Mouse (Mus musculus): ENCODE data around the gene Aqp1. TPM values are rescaled to one million over a fixed set of nuclear protein-coding genes. Genes with fewer than 3 reads are reported as not detected.

Gene Aqp1
- polyA plus RNA-seq, 1 experiment from 2014 or later = 2.8 TPM

- no peaks in the 10 kb centered on the region for H3K36me3 ChIP-seq (ENCODE audit: control insufficient read depth, insufficient read depth, low read length)
- H3K27me3 ChIP-seq (ENCODE audit: control insufficient read depth, insufficient read depth, low read length) = no peaks in the 10 kb centered on the region
- H3K27ac ChIP-seq (ENCODE audit: low read depth, low read length) = no peak overlapping the region
- H3K4me1 ChIP-seq (ENCODE audit: control insufficient read depth, insufficient read depth, low read length) = no peaks in the 10 kb centered on the region
- no peak overlapping the region for H3K4me3 ChIP-seq (ENCODE audit: low read length)
- no peaks in the 10 kb centered on the region for H3K9me3 ChIP-seq (ENCODE audit: control insufficient read depth, low read length)
- 93% methylated on average over 1 of the region's 1 CpGs for WGBS
- ATAC-seq (ENCODE audit: low FRiP score, low TSS enrichment) = no peak
- no peak overlapping the region for H3K4me2 ChIP-seq (replicated peaks; ENCODE audit: low read depth, low read length)
- no peak overlapping the region for H3K9ac ChIP-seq (ENCODE audit: low read depth, low read length)
Observed at GRCm38 (mm10) chr6:55362663-55363062, 26.4 kb downstream of the Aqp1 start.

GRCm38 (mm10) chr6:55367126-55367525 lies 30.9 kb downstream of the Aqp1 start:
- Histone ChIP-seq H3K27ac (ENCODE audit: low read depth, low read length) (no peak overlapping the region), H3K9ac (ENCODE audit: low read depth, low read length) (no peak overlapping the region), H3K9me3 (ENCODE audit: control insufficient read depth, low read length) (no peaks in the 10 kb centered on the region), H3K27me3 (ENCODE audit: control insufficient read depth, insufficient read depth, low read length) (no peaks in the 10 kb centered on the region), H3K4me1 (ENCODE audit: control insufficient read depth, insufficient read depth, low read length) (no peaks in the 10 kb centered on the region), H3K4me3 (ENCODE audit: low read length) (no peak overlapping the region), H3K36me3 (ENCODE audit: control insufficient read depth, insufficient read depth, low read length) (no peaks in the 10 kb centered on the region), H3K4me2 (replicated peaks; ENCODE audit: low read depth, low read length) (no peak overlapping the region)
- no peak for ATAC-seq (ENCODE audit: low FRiP score, low TSS enrichment)

- no peak overlapping the region for H3K4me2 ChIP-seq (replicated peaks; ENCODE audit: low read depth, low read length)
- no peaks in the 10 kb centered on the region for H3K27me3 ChIP-seq (ENCODE audit: control insufficient read depth, insufficient read depth, low read length)
- WGBS = 91% methylated on average over 6 of the region's 6 CpGs
- H3K36me3 ChIP-seq (ENCODE audit: control insufficient read depth, insufficient read depth, low read length) = no peaks in the 10 kb centered on the region
- no peak overlapping the region for H3K9ac ChIP-seq (ENCODE audit: low read depth, low read length)
- no peak overlapping the region for H3K27ac ChIP-seq (ENCODE audit: low read depth, low read length)
- H3K4me1 ChIP-seq (ENCODE audit: control insufficient read depth, insufficient read depth, low read length) = no peaks in the 10 kb centered on the region
- no peaks in the 10 kb centered on the region for H3K9me3 ChIP-seq (ENCODE audit: control insufficient read depth, low read length)
- ATAC-seq (ENCODE audit: low FRiP score, low TSS enrichment) = no peak
- no peak overlapping the region for H3K4me3 ChIP-seq (ENCODE audit: low read length)
Observed at GRCm38 (mm10) chr6:55370831-55371230, 34.6 kb downstream of the Aqp1 start.

DNA sequence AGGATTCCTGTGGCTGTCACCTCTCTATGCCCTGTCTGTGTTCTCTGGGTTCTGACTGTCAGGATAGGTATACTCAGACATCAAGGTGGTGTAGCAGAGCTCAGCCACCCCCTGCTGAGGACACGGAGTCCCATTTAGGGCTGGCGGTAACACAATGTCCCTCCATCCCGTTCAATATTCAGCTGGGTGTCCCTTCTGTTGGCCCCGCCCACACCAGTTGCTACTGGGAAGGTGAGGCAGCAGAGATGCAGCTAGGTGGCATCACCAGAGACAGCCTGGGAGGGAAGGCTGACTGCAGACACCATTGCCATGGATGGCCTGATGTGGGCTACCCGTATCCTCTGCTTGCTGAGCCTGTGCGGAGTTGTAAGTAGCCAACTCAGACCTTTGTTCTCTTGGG lies 39.8 kb downstream of the Aqp1 start, which contains the start of gene Ghrhr:
Gene Ghrhr (plus strand): TSS at position 220 of the 400 bp plus-strand sequence.
- Histone ChIP-seq H3K9ac (ENCODE audit: low read depth, low read length) (no peak within 1 kb of the TSS), H3K4me2 (replicated peaks; ENCODE audit: low read depth, low read length) (no peak within 1 kb of the TSS), H3K9me3 (ENCODE audit: control insufficient read depth, low read length) (no peaks in the 10 kb centered on the region), H3K27me3 (ENCODE audit: control insufficient read depth, insufficient read depth, low read length) (no peaks in the 10 kb centered on the region), H3K4me3 (ENCODE audit: low read length) (no peak within 1 kb of the TSS), H3K36me3 (ENCODE audit: control insufficient read depth, insufficient read depth, low read length) (no peaks in the 10 kb centered on the region), H3K27ac (ENCODE audit: low read depth, low read length) (no peak within 1 kb of the TSS), H3K4me1 (ENCODE audit: control insufficient read depth, insufficient read depth, low read length) (no peaks in the 10 kb centered on the region)
- no peak for ATAC-seq (ENCODE audit: low FRiP score, low TSS enrichment)
- WGBS = 82% methylated on average over 6 of the region's 6 CpGs

GRCm38 (mm10) chr6:55376511-55376910 lies 40.3 kb downstream of the Aqp1 start:
- Histone ChIP-seq H3K4me1 (ENCODE audit: control insufficient read depth, insufficient read depth, low read length) (no peaks in the 10 kb centered on the region), H3K9ac (ENCODE audit: low read depth, low read length) (no peak overlapping the region), H3K27ac (ENCODE audit: low read depth, low read length) (no peak overlapping the region), H3K36me3 (ENCODE audit: control insufficient read depth, insufficient read depth, low read length) (no peaks in the 10 kb centered on the region), H3K4me2 (replicated peaks; ENCODE audit: low read depth, low read length) (no peak overlapping the region), H3K4me3 (ENCODE audit: low read length) (no peak overlapping the region), H3K9me3 (ENCODE audit: control insufficient read depth, low read length) (no peaks in the 10 kb centered on the region), H3K27me3 (ENCODE audit: control insufficient read depth, insufficient read depth, low read length) (no peaks in the 10 kb centered on the region)
- no peak for ATAC-seq (ENCODE audit: low FRiP score, low TSS enrichment)
- 75% methylated on average over 5 of the region's 5 CpGs for WGBS

DNA sequence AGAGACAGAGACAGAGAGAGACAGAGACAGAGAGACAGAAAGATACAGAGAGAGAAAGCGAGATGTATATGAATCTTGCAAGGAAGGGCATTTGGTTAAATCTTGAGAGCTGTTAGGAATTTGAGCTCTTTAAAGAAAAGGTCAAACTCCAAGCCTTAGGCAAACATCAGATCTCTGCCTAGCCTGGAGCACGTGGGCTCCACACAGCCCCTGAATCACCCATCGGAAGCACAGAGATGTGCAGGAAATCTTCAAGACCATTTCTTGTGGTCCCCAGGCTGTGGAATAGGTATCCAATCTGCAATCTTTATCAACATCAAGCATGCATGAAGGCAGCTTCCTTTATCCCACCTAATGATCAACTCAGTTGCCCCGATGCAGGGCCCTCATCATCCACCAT lies 41.2 kb downstream of the Aqp1 start:
- no peaks in the 10 kb centered on the region for H3K4me1 ChIP-seq (ENCODE audit: control insufficient read depth, insufficient read depth, low read length)
- H3K9ac ChIP-seq (ENCODE audit: low read depth, low read length) = no peak overlapping the region
- H3K36me3 ChIP-seq (ENCODE audit: control insufficient read depth, insufficient read depth, low read length) = no peaks in the 10 kb centered on the region
- no peak for ATAC-seq (ENCODE audit: low FRiP score, low TSS enrichment)
- H3K27ac ChIP-seq (ENCODE audit: low read depth, low read length) = no peak overlapping the region
- no peaks in the 10 kb centered on the region for H3K9me3 ChIP-seq (ENCODE audit: control insufficient read depth, low read length)
- no peak overlapping the region for H3K4me3 ChIP-seq (ENCODE audit: low read length)
- H3K27me3 ChIP-seq (ENCODE audit: control insufficient read depth, insufficient read depth, low read length) = no peaks in the 10 kb centered on the region
- H3K4me2 ChIP-seq (replicated peaks; ENCODE audit: low read depth, low read length) = no peak overlapping the region
- 80% methylated on average over 4 of the region's 4 CpGs for WGBS

DNA sequence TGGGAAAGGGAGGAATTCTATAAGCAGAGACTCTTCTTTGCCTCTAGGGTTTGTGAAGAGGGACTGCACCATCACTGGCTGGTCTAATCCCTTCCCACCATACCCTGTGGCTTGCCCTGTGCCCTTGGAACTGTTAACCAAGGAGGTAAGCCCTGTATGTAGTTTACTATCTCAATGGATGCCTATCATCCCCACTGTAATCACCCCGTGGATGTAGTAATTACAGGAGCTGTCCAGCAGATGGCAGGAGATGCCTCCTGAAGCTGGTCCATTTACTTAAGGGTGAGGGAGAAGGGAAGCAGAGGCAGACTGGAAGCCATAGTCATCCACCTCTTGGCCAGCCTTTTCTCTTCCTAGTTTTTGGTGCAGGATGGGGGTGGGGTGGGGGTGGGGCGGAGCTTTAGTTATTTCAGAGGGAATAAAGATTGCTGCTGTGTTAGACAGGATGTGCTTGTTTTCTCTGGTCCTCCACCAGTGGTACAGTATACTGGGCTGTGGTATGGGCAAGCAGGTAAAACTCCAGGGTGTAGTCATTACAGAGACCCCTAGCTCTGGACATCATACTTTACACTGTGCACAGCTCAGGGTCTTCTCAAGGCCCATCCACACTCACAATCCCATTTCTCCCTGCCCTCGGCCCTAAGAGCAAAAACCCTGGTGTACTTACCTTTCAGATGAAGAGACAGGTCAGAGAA lies 43.6 kb downstream of the Aqp1 start:
- WGBS = 40% methylated on average over 3 of the region's 3 CpGs
- Histone ChIP-seq H3K27me3 (ENCODE audit: control insufficient read depth, insufficient read depth, low read length) (no peaks in the 10 kb centered on the region), H3K27ac (ENCODE audit: low read depth, low read length) (no peak overlapping the region), H3K9me3 (ENCODE audit: control insufficient read depth, low read length) (no peaks in the 10 kb centered on the region), H3K4me2 (replicated peaks; ENCODE audit: low read depth, low read length) (no peak overlapping the region), H3K36me3 (ENCODE audit: control insufficient read depth, insufficient read depth, low read length) (no peaks in the 10 kb centered on the region), H3K4me3 (ENCODE audit: low read length) (no peak overlapping the region), H3K9ac (ENCODE audit: low read depth, low read length) (no peak overlapping the region), H3K4me1 (ENCODE audit: control insufficient read depth, insufficient read depth, low read length) (no peaks in the 10 kb centered on the region)
- no peak for ATAC-seq (ENCODE audit: low FRiP score, low TSS enrichment)

DNA sequence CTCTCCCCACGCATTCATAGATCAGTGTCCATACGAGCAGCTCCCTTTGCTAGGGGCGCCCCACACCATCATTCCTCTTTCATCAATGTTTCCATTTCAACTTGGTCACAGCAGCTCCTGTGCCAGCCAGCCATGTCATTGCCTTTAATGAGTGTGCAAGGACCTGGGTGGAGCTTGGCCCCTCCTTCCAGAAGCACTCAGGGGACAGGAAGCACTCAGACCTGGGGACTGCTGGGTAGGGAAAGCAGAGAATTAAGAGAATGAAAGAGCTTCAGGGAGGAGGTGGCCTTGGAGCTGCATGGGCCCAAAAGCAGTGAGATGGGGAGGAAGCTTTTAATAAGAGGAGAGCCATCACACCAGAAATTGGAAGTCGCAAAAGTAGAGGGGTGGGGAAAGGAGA lies 45.7 kb downstream of the Aqp1 start:
- Histone ChIP-seq H3K27ac (ENCODE audit: low read depth, low read length) (no peak overlapping the region), H3K9me3 (ENCODE audit: control insufficient read depth, low read length) (no peaks in the 10 kb centered on the region), H3K36me3 (ENCODE audit: control insufficient read depth, insufficient read depth, low read length) (no peaks in the 10 kb centered on the region), H3K27me3 (ENCODE audit: control insufficient read depth, insufficient read depth, low read length) (no peaks in the 10 kb centered on the region), H3K4me3 (ENCODE audit: low read length) (no peak overlapping the region), H3K4me2 (replicated peaks; ENCODE audit: low read depth, low read length) (no peak overlapping the region), H3K9ac (ENCODE audit: low read depth, low read length) (no peak overlapping the region), H3K4me1 (ENCODE audit: control insufficient read depth, insufficient read depth, low read length) (no peaks in the 10 kb centered on the region)
- ATAC-seq (ENCODE audit: low FRiP score, low TSS enrichment) = no peak
- 69% methylated on average over 4 of the region's 4 CpGs for WGBS

- no peaks in the 10 kb centered on the region for H3K27me3 ChIP-seq (ENCODE audit: control insufficient read depth, insufficient read depth, low read length)
- no peaks in the 10 kb centered on the region for H3K9me3 ChIP-seq (ENCODE audit: control insufficient read depth, low read length)
- 21% methylated on average over 1 of the region's 1 CpGs for WGBS
- H3K36me3 ChIP-seq (ENCODE audit: control insufficient read depth, insufficient read depth, low read length) = no peaks in the 10 kb centered on the region
- no peak overlapping the region for H3K4me2 ChIP-seq (replicated peaks; ENCODE audit: low read depth, low read length)
- H3K9ac ChIP-seq (ENCODE audit: low read depth, low read length) = no peak overlapping the region
- ATAC-seq (ENCODE audit: low FRiP score, low TSS enrichment) = 0 out of 2 replicates have a peak, but pooled peaks have one; percentile 38
- H3K27ac ChIP-seq (ENCODE audit: low read depth, low read length) = no peak overlapping the region
- H3K4me3 ChIP-seq (ENCODE audit: low read length) = no peak overlapping the region
- H3K4me1 ChIP-seq (ENCODE audit: control insufficient read depth, insufficient read depth, low read length) = no peaks in the 10 kb centered on the region
Observed at GRCm38 (mm10) chr6:55383897-55384296, 47.7 kb downstream of the Aqp1 start.
